Mouse (Mus musculus) heart, postnatal 0 days (tissue): ENCODE results near the gene Gm9508. TPM values are rescaled to one million over a fixed set of nuclear protein-coding genes. Genes with fewer than 3 reads are reported as not detected.
"Not testable (repeated sequence)": the region's sequence is repeated elsewhere in the genome, so short reads cannot be mapped to it uniquely, and the experiment has no call there.

ENCODE experiments used
- ATAC-seq: fragments of 200-750 bp; cut with Nextera tagmentation; 2 replicates; pipeline ENCODE4 v1.8.0; 2017; ENCODE audit warnings: low read depth, moderate number of reproducible peaks, moderate library complexity; ENCODE audit not compliant: insufficient read depth
- DNase-seq: peaks from one replicate; pipeline ENCODE4 v3.0.0-alpha.2; 2016; ENCODE audit warnings: low spot score
- H3K27ac ChIP-seq: fragments of 300-500 bp; sonication (generic); 2 replicates; pipeline ENCODE4 v1.5.1; 2014; ENCODE audit warnings: low read depth, mild to moderate bottlenecking
- H3K27me3 ChIP-seq: fragments of 300-500 bp; sonication (generic); 2 replicates; pipeline ENCODE4 v1.6.1; 2014; ENCODE audit warnings: low read length, mixed read lengths; ENCODE audit not compliant: control insufficient read depth, insufficient read depth
- H3K36me3 ChIP-seq: fragments of 300-500 bp; sonication (generic); replicated peaks from 2 replicates; pipeline ENCODE4 v1.6.1; 2014; ENCODE audit warnings: low read length, mixed read lengths; ENCODE audit not compliant: control insufficient read depth, insufficient read depth
- H3K4me1 ChIP-seq: fragments of 300-500 bp; sonication (generic); 2 replicates; pipeline ENCODE4 v1.6.1; 2014; ENCODE audit warnings: antibody characterized with exemption; ENCODE audit not compliant: control insufficient read depth, insufficient read depth
- H3K4me2 ChIP-seq: fragments of 300-500 bp; sonication (generic); 2 replicates; pipeline ENCODE4 v1.6.1; 2014; ENCODE audit warnings: low read depth, mild to moderate bottlenecking, low read length, moderate library complexity
- H3K4me3 ChIP-seq: fragments of 300-500 bp; sonication (generic); 2 replicates; pipeline ENCODE4 v1.5.1; 2014; ENCODE audit warnings: low read depth, low read length
- H3K9ac ChIP-seq: fragments of 300-500 bp; sonication (generic); replicated peaks from 2 replicates; pipeline ENCODE4 v1.6.1; 2014; ENCODE audit warnings: low read depth, low read length, mixed read lengths
- H3K9me3 ChIP-seq: fragments of 300-500 bp; sonication (generic); replicated peaks from 2 replicates; pipeline ENCODE4 v1.6.1; 2016; ENCODE audit warnings: low read length; ENCODE audit not compliant: control insufficient read depth
- CTCF ChIP-seq: IDR thresholded peaks from 2 replicates; pipeline ENCODE4 v1.5.1; 2016; ENCODE audit warnings: antibody characterized with exemption, control low read depth, low read depth
- EP300 ChIP-seq: IDR thresholded peaks from 2 replicates; pipeline ENCODE4 v1.6.1; 2016; ENCODE audit warnings: antibody characterized with exemption, low read depth
- WGBS: fragments of 180-500 bp; shearing (Covaris S2); extraction: QIAGEN DNeasy Blood & Tissue Kit; methylation state at CpG from one replicate; pipeline ENCODE4 v1.1.7; 2014; 5-methylcytosine and 5-hydroxymethylcytosine counted together
- polyA plus RNA-seq: library from polyadenylated mRNA; unstranded; fragments of >200 nt; fragmentation: Nextera tagmentation; extraction: Ambion mirVana; gene quantifications from 2 replicates; pipeline ENCODE4 v1.2.1, GENCODE M21; 2015
- total RNA-seq: library from RNA; depleted of rRNA; stranded (reverse); fragments of >200 nt; gene quantifications from 2 replicates; pipeline ENCODE4 v1.2.3, GENCODE M21; 2014; ENCODE audit warnings: low replicate concordance

The Gm9508 gene
- total and polyA plus RNA-seq, 2 experiments from 2014 or later = not detected

DNA sequence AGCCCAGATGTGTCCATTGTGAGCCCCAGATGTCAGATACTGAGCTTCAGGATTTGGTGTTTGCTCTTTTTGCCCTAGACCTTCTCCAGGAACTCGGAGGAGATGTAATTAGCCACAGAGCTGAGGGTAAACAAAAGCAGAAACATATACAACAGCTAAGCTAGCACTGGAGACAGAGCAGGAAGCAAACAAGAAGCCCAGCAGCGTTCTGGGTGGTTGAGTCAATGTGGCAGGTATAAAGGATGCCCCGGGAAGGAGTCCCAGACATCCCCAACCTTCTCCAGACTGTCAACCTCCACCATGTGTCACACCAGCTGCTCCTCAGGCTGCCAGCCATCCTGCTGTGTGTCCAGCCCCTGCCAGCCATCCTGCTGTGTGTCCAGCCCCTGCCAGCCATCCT, 29.2 kb upstream of the Gm9508 start, which contains the start of gene Gm10100:
Gm10100 (plus strand) TSS at position 301 of the 400 bp plus-strand sequence.
- Histone ChIP-seq H3K4me1 (no peaks in the 10 kb centered on the region), H3K4me2 (no peak within 1 kb of the TSS), H3K27me3 (no peaks in the 10 kb centered on the region), H3K36me3 (no peaks in the 10 kb centered on the region), H3K9me3 (no peaks in the 10 kb centered on the region), H3K9ac (no peak within 1 kb of the TSS), H3K4me3 (no peak within 1 kb of the TSS), H3K27ac (no peak within 1 kb of the TSS)
- no peak for ATAC-seq
- TF ChIP-seq EP300 (no peak), CTCF (no peak)
- DNase-seq = no peak
- 30% methylated on average over 3 of the region's 3 CpGs for WGBS

DNA sequence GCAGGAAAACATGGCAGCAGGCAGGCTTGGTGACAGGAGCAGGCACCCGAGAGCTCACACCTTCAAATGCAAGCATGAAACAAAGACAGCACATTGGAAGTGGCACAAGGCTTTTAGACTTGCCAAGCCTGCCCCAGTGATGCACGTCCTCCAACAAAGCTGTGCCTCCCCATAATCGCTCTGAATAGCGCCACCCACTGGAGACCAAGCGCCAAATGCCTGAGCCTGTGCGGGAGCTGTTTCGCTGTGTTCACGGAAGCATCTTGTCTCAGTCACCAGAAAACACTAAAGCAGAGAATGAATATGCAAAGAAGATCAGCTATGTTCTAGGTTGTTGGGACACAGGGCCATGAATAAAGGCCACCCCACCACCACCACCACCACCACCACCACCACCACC, 27.8 kb upstream of the Gm9508 start:
- no peak for TF ChIP-seq EP300
- DNase-seq (no peak), ATAC-seq (no peak)
- no peak overlapping the region for H3K4me3 ChIP-seq
- 65% methylated on average over 8 of the region's 8 CpGs for WGBS
- H3K4me2 ChIP-seq = no peak overlapping the region
- H3K27me3 ChIP-seq = no peaks in the 10 kb centered on the region
- H3K9ac ChIP-seq = no peak overlapping the region
- no peaks in the 10 kb centered on the region for H3K9me3 ChIP-seq
- H3K36me3 ChIP-seq = no peaks in the 10 kb centered on the region
- no peaks in the 10 kb centered on the region for H3K4me1 ChIP-seq
- H3K27ac ChIP-seq = no peak overlapping the region

DNA sequence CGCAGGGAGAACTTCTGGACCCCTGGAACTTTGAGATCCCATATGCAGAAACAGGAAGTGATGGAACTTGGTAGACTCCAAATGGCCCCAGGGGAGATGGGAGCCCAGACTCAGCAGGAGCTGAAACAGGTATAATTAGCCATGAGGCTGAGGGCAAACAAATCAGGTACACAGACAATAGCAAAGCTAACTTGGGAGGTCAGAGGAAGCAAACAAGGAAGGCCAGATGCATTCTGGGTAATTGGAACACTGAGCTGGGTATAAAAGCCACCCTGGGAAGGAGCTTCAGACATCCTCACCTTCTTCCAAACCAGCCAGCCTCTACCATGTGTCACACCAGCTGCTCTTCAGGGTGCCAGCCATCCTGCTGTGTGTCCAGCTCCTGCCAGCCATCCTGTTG, 23.3 kb upstream of the Gm9508 start, which contains the start of gene Krtap12-1:
Krtap12-1 (plus strand) TSS at position 301 of the 400 bp plus-strand sequence.
- ATAC-seq, H3K9me3 ChIP-seq, DNase-seq, H3K27ac ChIP-seq, H3K4me1 ChIP-seq, H3K4me2 ChIP-seq, H3K27me3 ChIP-seq, H3K9ac ChIP-seq, H3K4me3 ChIP-seq, H3K36me3 ChIP-seq: not testable (repeated sequence)
- WGBS = 72% methylated on average over 1 of the region's 1 CpGs

DNA sequence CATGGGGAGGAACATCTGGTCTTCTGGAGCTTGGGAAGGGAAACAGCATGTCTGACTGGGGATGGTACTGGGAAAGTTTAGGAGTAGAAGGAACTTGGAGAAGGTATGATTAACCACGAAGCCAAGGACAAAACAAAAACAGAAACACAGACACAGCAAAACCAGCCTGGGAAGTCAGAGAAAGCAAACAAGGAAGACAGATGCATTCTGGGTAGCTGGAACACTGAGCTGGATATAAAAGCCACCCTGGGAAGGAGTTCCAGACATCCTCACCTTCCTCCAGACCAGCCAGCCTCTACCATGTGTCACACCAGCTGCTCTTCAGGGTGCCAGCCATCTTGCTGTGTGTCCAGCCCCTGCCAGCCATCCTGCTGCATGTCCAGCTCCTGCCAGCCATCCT, 18.5 kb upstream of the Gm9508 start, which contains the start of gene Gm10142:
Gm10142 (plus strand) TSS at position 301 of the 400 bp plus-strand sequence.
- no peaks in the 10 kb centered on the region for H3K27me3 ChIP-seq
- H3K27ac ChIP-seq = no peak within 1 kb of the TSS
- H3K4me3 ChIP-seq = no peak within 1 kb of the TSS
- WGBS = 70% methylated on average over 1 of the region's 1 CpGs
- TF ChIP-seq EP300 (no peak), CTCF (no peak)
- no peak within 1 kb of the TSS for H3K9ac ChIP-seq
- H3K36me3 ChIP-seq = no peaks in the 10 kb centered on the region
- H3K9me3 ChIP-seq = 0 out of 2 replicates have a peak, but pooled peaks cover 5% of the 10 kb centered on the region
- DNase-seq = no peak
- no peak for ATAC-seq
- no peak within 1 kb of the TSS for H3K4me2 ChIP-seq
- H3K4me1 ChIP-seq = no peaks in the 10 kb centered on the region

DNA sequence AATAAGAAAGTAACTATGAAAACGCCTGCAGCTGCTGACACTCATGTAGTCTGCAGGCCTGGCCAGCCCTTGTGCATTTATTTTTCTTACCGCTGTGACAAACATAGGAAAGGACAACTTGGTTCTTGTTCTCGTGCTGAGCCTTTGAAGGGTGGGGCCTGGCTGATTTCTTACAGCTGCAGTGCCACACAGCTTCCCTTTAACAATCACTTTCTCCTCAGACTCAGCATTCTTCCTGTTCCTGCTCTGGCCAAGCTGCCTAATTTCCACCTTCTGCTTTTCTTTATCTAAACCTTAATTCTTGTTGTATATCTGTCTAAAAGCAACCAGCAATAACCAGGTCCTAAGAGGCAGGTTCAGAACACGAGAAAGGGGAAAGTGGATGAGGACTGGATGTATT, 16.7 kb upstream of the Gm9508 start:
- TF ChIP-seq CTCF = no peak
- no peak for TF ChIP-seq EP300
- Histone ChIP-seq H3K9me3 (0 out of 2 replicates have a peak, but pooled peaks cover 5% of the 10 kb centered on the region), H3K4me1 (no peaks in the 10 kb centered on the region), H3K36me3 (no peaks in the 10 kb centered on the region), H3K9ac (no peak overlapping the region), H3K4me3 (no peak overlapping the region), H3K4me2 (no peak overlapping the region), H3K27ac (no peak overlapping the region), H3K27me3 (no peaks in the 10 kb centered on the region)
- DNase-seq (no peak), ATAC-seq (no peak)
- WGBS = 52% methylated on average over 4 of the region's 4 CpGs

DNA sequence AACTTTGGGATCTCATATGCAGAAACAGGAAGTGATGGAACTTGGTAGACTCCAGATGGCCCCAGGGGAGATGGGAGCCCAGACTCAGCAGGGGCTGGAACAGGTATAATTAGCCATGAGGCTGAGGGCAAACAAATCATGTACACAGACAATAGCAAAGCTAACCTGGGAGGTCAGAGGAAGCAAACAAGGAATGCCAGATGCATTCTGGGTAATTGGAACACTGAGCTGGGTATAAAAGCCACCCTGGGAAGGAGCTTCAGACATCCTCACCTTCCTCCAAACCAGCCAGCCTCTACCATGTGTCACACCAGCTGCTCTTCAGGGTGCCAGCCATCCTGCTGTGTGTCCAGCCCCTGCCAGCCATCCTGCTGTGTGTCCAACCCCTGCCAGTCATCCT, 14.1 kb upstream of the Gm9508 start, which contains the start of gene Gm10024:
Gm10024 (plus strand) TSS at position 301 of the 400 bp plus-strand sequence.
- H3K9me3 ChIP-seq, H3K36me3 ChIP-seq, H3K9ac ChIP-seq, H3K27me3 ChIP-seq, H3K27ac ChIP-seq, H3K4me1 ChIP-seq, ATAC-seq, DNase-seq, H3K4me3 ChIP-seq, H3K4me2 ChIP-seq: not testable (repeated sequence)
